Mouse (Mus musculus): ENCODE data around the gene Sel1l3. TPM values are rescaled to one million over a fixed set of nuclear protein-coding genes. Genes with fewer than 3 reads are reported as not detected.

The Sel1l3 gene
- total RNA-seq, 2 experiments from 2014 or later = 43.1 to 47.0 TPM

DNA sequence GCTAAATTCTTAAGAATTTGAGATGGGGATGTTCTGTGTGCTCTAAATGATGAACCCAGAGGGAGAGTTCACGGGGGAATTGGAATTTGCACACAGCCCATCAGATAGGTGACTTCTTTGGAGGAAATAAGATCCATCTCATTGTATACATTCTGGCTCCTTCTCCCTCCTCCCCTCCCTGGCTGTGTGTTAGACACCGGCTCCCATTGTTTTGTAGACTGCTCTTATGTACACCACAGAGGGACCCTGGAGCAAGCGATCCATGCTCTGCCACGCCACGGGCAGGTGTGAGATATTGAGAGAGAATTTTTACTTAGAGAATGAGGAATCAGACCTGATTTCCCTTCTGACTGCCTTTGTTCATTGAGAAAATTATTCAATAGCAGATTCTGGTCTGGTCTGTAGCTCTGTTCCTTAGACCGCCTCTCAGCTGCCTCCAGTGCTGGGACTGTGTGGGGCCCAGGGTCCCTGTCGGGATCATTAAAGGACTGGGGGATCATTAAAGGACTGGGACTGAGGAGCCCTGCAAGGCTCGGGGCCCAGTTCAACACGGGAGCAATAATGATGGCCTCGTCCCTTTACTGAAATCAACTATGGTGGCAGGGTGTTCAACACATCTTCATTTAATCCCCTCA lies 67.6 kb downstream of the Sel1l3 start:
- DNase-seq (ENCODE audit: low spot score in 2 of 2) = no peak

DNA sequence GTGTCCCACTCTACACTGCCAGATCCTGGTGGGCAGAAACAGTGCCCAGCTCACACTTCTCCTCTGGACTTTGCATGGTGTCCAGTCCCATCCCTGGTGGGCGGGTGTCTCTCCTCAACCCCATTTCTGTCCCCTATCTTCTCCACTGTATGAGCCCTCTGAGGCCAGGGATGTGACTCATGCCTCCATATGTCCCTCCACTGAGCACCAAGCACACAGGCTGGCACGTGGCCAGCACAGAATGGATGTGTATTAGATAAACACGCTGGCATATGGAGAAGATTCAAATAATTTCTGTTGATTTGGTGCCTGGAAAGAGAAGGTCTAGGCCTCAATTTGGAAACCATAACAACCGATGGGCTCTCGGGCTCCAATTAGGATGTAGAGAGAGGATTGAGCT lies 71.1 kb downstream of the Sel1l3 start:
- no peak for DNase-seq (ENCODE audit: low spot score in 2 of 2)

DNA sequence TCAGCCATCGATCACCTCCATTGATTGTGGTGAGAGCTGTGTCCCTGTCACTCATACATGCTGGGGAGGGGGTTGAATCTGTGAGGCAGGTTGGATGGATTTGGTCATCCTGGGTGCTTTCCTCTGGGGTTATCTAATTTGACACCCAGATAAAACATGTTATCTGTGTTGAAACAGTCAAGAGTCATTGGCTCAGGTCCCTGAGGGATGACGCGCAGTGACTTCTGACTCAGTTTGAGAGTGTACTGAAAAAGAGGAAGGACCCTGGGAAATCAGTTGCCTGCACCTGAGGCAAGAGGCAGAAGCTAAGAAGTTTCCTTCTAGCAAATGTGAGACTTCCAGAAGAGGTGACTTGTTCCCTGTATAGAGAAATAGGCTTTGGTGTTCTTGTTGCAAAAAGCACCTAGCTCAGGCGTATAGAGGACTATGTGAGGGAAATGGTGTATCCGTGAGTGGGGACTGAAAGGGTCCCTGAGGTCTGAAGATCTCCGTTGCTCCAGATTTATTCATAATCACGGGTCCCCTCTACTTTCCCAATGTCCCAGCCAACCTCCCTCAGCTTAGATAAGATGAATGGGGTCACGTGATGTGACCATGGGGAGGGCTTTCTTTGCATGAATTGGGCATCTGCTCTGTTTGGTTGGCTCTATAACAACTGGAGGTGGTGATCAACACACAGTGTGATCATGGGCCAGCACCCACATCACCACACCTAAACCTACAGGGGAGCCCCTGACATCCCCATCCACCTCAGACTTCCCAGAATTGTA lies 73.4 kb downstream of the Sel1l3 start:
- DNase-seq (ENCODE audit: low spot score in 2 of 2) = no peak

DNA sequence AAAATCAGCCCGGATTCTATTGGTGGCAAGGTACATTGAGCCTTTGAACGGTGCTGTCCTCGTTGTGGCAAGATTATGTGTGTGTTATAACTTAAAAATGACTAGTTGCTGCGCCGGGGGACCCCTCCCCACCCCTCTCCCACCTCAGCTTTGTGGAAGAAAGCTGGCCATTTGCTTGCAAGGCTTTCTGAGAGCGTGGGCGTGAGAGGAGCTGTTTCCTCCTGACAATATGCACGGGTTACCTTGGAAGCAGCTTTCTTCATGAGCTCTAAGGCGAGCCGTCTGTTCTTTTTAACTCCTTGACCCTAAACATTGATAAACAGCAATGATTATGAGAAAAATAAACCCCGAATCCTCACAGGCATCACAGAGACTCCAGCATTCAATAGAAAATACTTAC lies 74.2 kb downstream of the Sel1l3 start:
- DNase-seq (ENCODE audit: low spot score in 2 of 2) = no peak

DNA sequence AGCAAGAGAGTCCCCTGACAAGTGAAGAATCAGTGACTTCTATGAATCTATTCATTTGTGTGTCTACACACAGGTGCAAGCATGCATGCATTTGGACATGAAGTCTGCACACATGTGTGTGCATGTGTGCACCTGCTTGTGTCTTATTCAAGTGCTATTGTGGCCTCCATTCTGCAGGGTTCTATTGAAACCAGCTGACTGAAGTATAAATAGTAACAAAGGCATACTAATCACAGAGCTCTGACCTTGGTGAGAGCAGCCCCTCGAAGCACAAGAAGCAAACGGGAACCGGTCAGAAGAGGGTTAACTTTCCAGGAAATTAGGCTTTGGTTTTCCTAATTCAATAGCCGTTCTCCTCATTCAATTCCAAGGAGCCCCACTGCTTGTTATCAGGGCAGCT lies 74.6 kb downstream of the Sel1l3 start:
- DNase-seq (ENCODE audit: low spot score in 2 of 2) = no peak

DNA sequence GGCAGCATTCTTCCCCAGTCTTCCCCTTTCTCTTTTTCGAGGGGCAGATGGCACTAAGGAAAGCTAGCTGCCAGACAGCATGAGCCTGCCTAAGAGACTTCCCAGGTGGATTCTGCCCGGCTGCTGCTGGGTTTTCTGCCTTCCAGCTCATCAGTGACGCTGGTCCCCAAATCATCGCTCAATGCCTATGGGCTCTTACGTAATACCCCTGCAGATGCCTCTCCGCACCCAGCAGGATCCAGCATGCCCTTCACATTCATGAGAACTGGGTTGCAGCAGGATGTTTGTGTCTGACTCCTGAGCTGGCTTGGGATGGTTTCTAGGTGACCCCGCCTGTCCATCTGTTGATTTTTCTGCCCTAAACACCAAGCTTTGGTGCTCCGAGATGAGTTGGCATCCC lies 75.7 kb downstream of the Sel1l3 start:
- DNase-seq (ENCODE audit: low spot score in 2 of 2) = no peak

DNA sequence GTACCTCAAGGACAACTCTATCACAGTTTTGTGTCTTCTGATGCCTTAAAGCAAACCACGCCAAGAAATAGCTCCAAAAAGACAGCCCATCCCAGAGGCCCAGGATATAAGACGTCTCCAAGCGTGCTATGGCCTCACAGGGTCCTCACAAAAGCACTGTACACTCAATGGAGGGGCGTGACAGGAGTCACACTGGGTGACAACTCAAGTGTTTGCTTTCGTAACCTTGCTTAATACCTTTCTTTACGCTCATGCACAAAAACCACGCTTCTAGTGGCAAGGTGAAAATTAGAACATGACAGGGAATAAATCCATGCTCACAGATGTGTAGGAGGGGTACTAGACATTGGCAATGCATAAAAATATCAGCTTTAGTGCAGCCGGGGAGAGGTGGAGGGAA lies 77.7 kb downstream of the Sel1l3 start:
- no peak for DNase-seq (ENCODE audit: low spot score in 2 of 2)

DNA sequence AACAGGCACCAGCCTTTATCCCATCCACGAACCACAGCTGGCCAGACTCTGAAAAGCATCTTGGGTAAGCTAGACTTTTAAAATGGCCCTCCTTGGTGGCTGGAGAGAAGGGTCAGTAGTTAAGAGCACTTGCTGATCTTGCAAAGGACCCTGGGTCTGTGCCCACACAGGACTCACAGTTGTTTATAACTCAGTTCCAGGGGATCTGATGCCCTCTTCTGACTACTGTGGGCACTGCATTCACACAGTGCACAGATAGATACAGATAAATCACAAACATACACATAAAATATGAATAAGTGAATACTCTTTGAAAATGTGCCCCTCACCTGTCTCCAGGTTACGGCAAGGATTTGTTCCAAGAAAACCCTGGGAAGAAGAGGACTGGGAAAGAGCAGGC lies 79.7 kb downstream of the Sel1l3 start:
- DNase-seq (ENCODE audit: low spot score in 2 of 2) = no peak

DNA sequence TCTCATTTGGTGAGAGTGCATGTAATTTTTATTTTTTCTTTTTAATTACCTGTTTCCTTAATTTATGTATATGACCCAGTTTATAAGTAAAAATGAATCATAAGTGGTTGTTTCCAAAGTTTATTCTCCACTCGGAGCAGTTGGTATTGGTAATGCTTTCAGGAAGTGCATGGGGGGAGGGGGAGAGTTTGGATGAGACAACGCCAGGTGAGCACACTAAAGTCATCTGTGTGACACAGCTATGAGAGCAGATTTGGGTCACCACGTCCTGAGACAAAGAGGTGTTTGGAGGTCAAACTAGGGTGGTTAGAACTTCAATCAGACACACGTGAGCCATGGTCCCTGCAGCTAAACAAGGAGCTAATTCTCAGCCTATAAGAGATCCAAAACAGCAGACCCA lies 89.0 kb downstream of the Sel1l3 start:
- DNase-seq (ENCODE audit: low spot score in 2 of 2) = no peak

DNA sequence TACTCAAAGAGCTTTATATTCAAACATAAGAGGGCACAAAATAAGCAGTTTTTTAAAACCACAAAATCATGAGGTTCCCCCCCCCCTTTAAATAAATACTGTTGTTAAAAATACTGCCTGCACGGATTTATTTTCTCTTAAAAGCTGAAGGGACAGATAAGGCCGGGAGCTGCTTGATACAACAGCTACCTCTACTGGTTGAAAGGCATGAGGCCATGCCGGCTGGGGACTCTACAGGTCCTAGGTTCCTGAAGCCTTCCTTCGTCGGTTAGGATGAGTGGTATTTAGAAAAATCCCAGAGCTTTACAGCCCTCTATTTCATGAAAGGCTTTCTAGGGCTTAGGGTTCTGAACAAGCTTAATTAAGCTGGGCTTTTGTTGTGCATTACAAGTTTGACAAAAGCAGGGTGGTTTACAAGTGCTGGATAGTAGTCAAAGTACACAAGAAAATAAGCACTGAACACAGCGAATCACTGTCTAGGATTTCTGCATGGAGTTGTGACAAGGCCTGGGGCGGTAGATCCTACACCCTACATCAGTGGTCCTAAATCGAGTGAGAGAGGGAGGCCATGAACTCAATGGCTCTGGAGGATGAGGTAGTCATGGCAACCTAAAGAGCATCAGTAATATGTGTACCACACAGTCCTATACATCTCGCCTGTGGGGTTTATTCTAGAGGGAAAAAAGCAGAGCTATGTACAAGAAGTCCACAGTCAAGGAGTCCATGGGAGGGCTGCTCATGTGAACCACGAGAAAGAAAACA lies 90.0 kb downstream of the Sel1l3 start:
- DNase-seq (ENCODE audit: low spot score in 2 of 2) = peak; percentile 54 to 74

DNA sequence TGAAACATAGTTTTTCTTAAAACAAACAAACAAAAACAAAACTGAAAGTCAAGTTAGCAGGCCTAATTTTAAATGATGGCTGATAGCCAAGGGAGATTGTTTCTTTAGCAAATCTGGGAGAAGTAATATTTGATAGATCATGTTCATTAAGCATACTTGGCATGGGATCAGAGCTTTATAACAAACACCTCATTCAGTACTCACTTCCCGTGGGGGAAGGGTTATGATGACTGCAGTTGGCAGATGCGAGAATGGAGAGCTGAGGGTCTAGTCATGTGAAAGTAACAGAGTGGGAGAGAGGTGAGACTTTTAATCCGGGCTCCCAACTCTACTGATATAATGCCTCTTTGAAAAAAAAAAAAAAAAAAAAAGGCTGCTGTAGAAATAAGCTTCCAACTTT lies 94.0 kb downstream of the Sel1l3 start:
- DNase-seq (ENCODE audit: low spot score in 2 of 2) = no peak

DNA sequence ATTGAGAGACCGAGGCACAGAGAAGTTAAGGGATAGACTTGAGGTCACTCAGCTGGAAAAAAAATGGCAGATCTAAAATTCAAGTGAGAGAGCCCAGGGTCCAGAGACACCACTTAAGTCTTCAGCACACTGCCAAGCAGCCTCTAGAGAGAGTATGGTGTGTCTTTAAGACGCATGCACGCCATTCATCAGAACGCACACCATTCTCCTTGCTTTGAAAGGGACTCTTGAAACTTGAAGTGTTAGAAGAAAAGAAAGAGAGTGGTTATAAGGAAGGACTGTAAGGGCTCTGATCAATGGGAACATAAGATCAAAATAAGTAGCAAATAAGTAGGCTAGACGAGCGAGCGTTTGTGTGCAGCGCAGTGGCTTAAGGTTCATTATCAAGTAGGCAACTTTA lies 95.5 kb downstream of the Sel1l3 start:
- no peak for DNase-seq (ENCODE audit: low spot score in 2 of 2)

DNA sequence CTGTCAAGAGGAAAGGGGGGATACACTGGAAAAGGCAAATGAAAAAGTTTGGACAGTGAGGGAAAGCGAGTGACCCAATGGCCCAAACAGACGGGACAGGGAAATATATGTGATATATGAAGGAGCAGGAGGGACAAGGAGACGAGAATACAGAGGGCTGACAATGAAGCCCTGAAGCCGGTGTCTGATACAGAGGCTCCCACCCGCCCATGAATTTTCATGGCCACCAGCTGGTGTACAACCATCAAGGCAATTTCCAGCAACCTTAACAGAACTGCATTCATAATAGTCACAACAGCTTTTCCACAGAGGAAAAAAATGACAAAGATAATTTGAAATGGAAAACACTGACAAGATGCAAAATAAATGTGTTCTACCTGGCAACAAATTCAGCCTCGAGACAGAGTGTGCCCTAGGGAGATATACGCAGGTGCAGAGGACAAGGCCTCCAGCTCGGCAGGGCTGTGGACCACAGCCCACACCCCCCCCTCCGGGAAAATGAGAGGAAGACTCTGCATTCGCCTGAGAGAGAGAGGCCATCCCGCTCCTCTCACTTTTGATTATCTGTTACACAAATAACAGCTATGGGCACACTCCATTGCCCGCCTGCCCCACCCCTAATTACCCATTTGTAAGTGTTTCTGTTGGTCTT lies 99.0 kb downstream of the Sel1l3 start:
- DNase-seq (ENCODE audit: low spot score in 2 of 2) = no peak

DNA sequence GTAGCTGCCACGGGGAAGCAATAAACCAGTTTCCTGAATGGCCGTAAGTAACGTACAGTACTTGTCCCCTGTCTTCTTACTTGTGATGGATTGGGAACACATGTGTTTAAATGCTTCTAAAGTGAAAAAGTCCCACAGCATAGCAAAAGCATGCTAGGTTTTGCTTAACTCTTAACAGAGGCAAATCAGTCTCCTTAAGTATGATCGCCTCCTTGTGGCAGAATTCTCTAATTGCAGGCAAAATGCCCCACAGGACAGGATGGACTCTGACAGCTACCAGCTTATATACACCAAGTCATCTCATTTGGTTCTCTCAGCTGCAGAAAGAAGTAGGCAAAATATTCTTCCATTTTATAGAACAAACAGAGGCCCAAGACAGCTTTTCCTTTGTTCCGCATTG lies 100.8 kb downstream of the Sel1l3 start:
- DNase-seq (ENCODE audit: low spot score in 2 of 2) = no peak

DNA sequence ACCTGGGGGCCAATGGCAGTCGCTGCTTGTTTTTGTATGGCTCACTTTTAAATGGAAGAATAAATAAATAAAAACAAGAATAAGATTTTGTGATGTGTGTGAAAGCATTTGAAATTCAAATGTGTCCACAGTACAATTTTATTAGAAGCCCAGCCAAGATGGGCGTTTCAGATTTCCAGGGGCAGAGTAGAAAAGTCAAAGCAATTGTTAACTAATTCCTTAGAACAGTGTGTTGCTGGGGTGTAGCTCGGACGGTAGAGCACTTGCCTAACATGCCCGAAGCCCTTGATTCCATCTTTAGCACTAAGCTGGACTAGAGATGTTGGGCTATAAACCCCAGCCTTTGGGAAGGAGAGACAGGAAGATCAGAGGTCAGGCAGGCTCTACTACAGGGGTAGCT lies 102.7 kb downstream of the Sel1l3 start:
- DNase-seq (ENCODE audit: low spot score in 2 of 2) = no peak

DNA sequence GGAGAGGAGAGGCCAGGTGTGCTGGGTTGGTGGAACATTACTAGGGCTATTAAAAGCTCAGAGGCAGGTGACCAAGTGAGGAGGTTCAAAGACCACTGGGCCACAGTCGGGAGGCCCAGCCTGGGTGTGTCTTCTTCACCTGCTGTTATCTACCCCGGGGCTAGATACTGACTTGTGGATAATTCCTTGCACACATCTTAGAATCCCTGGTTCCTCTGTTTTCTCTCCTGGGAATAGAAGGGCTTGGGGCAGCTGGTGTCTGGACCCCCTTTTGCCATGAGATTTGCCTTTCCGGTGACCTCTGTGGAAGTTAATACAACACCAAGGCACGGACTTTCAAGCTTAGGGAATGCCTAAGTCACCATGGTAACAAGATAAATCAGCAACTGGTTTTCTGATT lies 103.5 kb downstream of the Sel1l3 start:
- no peak for DNase-seq (ENCODE audit: low spot score in 2 of 2)

DNA sequence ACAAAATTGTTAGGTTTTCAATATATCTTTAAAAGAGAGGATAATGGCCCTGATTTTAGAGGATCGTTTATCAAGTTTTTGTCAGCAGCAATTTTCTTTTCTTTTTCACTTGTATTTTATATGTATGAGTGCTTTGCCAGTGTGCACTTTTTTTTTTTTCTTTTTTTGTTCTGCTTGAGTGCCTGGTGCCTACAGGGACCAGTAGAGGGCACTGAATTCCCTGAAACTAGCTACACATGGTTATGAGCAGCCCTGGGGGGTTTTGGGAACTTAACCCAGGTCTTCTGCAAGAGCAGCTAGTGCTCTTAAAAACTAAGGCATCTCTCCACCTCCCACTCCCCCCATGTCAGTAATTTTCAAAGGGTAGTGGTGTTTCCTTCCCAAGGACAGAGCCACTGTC lies 105.1 kb downstream of the Sel1l3 start:
- no peak for DNase-seq (ENCODE audit: low spot score in 2 of 2)

DNA sequence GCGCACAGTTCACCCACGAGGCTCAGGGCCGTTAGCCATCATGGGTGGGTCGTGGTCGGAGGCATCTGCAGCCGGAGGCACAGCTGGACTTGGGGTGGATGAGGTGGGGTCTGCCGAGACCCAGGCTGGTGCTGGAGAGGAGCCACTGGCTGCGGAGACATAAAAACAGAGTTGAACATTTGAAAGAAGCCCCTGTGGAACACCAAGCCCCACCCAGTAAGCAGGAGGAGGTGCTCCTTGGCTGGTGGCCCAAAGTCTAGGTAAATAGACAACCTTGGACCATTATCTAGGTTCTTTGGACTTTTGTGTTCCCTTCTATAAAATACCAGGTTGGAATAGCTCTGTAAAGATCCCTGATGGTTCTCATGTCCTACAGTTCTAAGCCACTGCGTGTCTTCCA lies 105.7 kb downstream of the Sel1l3 start:
- no peak for DNase-seq (ENCODE audit: low spot score in 2 of 2)

DNA sequence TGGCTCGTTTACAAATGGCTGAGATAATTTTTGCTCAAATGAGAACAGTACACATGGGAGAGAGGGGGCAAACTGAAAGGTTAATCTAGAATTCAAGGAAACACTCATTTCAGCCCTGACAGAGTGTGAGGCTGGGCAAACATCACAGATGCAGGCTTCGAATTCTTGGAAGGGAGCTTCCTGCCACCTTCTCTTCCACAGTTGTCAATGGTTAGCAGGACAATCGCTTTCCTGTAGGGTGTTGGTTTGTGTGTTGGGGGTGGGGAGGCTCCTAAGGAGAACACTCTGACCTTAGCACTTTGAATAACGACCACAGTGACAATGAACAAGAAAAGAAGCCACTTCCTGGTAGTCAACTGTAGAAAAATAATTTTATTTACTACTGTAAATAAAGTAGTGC lies 107.0 kb downstream of the Sel1l3 start:
- no peak for DNase-seq (ENCODE audit: low spot score in 2 of 2)

DNA sequence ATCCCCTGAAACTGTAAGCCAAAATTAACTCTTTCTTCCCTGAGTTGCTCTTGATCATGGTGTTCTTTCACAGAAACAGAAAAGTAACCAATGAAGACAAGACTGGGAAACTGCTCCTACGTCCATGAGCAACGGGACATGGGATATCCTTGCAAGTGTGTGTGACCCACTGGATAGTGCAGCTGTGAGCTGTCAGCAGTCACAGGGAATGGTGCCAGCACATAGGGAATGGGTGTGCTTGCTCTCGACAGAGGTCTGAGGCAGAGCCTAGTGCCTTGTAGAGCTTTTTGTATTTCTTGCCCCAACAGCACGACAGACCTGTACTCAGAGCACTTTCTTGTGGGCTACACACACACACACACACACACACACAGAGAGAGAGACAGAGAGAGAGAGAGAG lies 107.6 kb downstream of the Sel1l3 start:
- no peak for DNase-seq (ENCODE audit: low spot score in 2 of 2)

DNA sequence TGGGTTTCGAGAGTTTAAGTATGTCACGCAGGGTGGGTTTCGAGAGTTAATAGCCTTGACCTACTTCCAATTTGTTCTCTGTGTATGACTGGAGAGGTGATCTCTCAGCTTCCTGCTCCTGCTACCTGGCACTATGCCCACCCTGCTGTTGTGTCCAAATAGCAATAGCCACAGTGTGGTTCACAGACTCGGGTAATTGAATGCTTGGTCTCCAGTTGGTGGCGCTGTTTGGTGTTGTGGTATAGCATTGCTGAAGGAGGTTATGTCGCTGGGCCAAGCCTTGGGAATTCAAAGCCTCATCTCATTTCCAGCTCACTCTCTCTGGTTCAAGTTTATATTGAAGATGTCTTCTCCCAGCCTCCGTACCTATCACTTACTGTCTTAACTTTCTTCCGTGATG lies 108.0 kb downstream of the Sel1l3 start:
- DNase-seq (ENCODE audit: low spot score in 2 of 2) = peak; percentile 40 to 47
